Mouse (Mus musculus) embryonic facial prominence, embryonic 13.5 days (tissue): ENCODE data around the gene Dcp1b. TPM values are rescaled to one million over a fixed set of nuclear protein-coding genes. Genes with fewer than 3 reads are reported as not detected.

Source experiments
- ATAC-seq: fragments of 200-750 bp; cut with Nextera tagmentation; 2 replicates; pipeline ENCODE4 v1.8.0; 2017; ENCODE audit warnings: low read depth; ENCODE audit not compliant: insufficient number of reproducible peaks, insufficient read depth, low FRiP score, low TSS enrichment
- H3K27ac ChIP-seq: fragments of 300-500 bp; sonication (generic); 2 replicates; pipeline ENCODE4 v1.5.1; 2015; ENCODE audit warnings: moderate library complexity, mild to moderate bottlenecking, inconsistent platforms
- H3K27me3 ChIP-seq: fragments of 300-500 bp; sonication (generic); 2 replicates; pipeline ENCODE4 v1.6.1; 2015; ENCODE audit warnings: mild to moderate bottlenecking, inconsistent platforms
- H3K36me3 ChIP-seq: fragments of 300-500 bp; sonication (generic); 2 replicates; pipeline ENCODE4 v1.6.1; 2015; ENCODE audit warnings: mild to moderate bottlenecking, inconsistent platforms
- H3K4me1 ChIP-seq: fragments of 300-500 bp; sonication (generic); 2 replicates; pipeline ENCODE4 v1.6.1; 2015; ENCODE audit warnings: inconsistent platforms
- H3K4me2 ChIP-seq: fragments of 300-500 bp; sonication (generic); 2 replicates; pipeline ENCODE4 v1.6.1; 2015; ENCODE audit warnings: moderate library complexity, mild to moderate bottlenecking, inconsistent platforms
- H3K4me3 ChIP-seq: fragments of 300-500 bp; sonication (generic); 2 replicates; pipeline ENCODE4 v1.5.1; 2015; ENCODE audit warnings: mild to moderate bottlenecking, inconsistent platforms
- H3K9ac ChIP-seq: fragments of 300-500 bp; sonication (generic); 2 replicates; pipeline ENCODE4 v1.6.1; 2015; ENCODE audit warnings: mild to moderate bottlenecking, inconsistent platforms
- H3K9me3 ChIP-seq: fragments of 300-500 bp; sonication (generic); 2 replicates; pipeline ENCODE4 v1.6.1; 2016; ENCODE audit warnings: inconsistent platforms
- WGBS: fragments of 180-500 bp; shearing (Covaris S2); methylation state at CpG from one replicate; pipeline ENCODE4 v1.1.7; 2015; ENCODE audit warnings: mixed read lengths; 5-methylcytosine and 5-hydroxymethylcytosine counted together
- polyA plus RNA-seq: library from polyadenylated mRNA; unstranded; fragments of >200 nt; fragmentation: Nextera tagmentation; extraction: Ambion mirVana; gene quantifications from 2 replicates; pipeline ENCODE4 v1.2.1, GENCODE M21; 2015

Dcp1b gene
- polyA plus RNA-seq, 1 experiment from 2014 or later, result 9.6 TPM

GRCm38 (mm10) chr6:119174307-119175074 is 562 bp upstream of the Dcp1b start:
- Histone ChIP-seq H3K27me3 (no peaks in the 10 kb centered on the region), H3K9ac (peak overlapping the region; percentile 83; the same call in 1 of the 2 replicates), H3K4me1 (peaks cover 7% of the 10 kb centered on the region; the same call in 1 of the 2 replicates), H3K4me3 (peak overlapping the region; percentile 95), H3K36me3 (no peaks in the 10 kb centered on the region), H3K27ac (no peak overlapping the region; the same call in 1 of the 2 replicates), H3K9me3 (no peaks in the 10 kb centered on the region), H3K4me2 (peak overlapping the region; percentile 68)
- WGBS, result 50% methylated on average over 12 of the region's 12 CpGs
- ATAC-seq, result no peak

- Histone ChIP-seq H3K4me1 (peaks cover 7% of the 10 kb centered on the region; the same call in 1 of the 2 replicates), H3K9ac (no peak overlapping the region), H3K27me3 (no peaks in the 10 kb centered on the region), H3K27ac (no peak overlapping the region), H3K4me3 (peak overlapping the region; percentile 95), H3K9me3 (no peaks in the 10 kb centered on the region), H3K4me2 (peak overlapping the region; percentile 68), H3K36me3 (no peaks in the 10 kb centered on the region)
- 80% methylated on average over 7 of the region's 7 CpGs for WGBS
- ATAC-seq, result no peak
These were observed 1.1 kb downstream of the Dcp1b start for GRCm38 (mm10) chr6:119176103-119176502.

- no peak for ATAC-seq
- H3K4me1 ChIP-seq, result peaks cover 7% of the 10 kb centered on the region; the same call in 1 of the 2 replicates
- H3K9ac ChIP-seq, result no peak overlapping the region
- no peak overlapping the region for H3K4me2 ChIP-seq
- H3K27ac ChIP-seq, result no peak overlapping the region
- no peak overlapping the region for H3K4me3 ChIP-seq
- 81% methylated on average over 8 of the region's 8 CpGs for WGBS
- H3K27me3 ChIP-seq, result no peaks in the 10 kb centered on the region
- no peaks in the 10 kb centered on the region for H3K36me3 ChIP-seq
- no peaks in the 10 kb centered on the region for H3K9me3 ChIP-seq
These were observed 2.0 kb downstream of the Dcp1b start for GRCm38 (mm10) chr6:119177101-119177500.

- Histone ChIP-seq H3K4me2 (no peak overlapping the region), H3K27me3 (no peaks in the 10 kb centered on the region), H3K4me1 (peaks cover 4% of the 10 kb centered on the region), H3K36me3 (peaks cover 14% of the 10 kb centered on the region), H3K9me3 (no peaks in the 10 kb centered on the region), H3K9ac (no peak overlapping the region), H3K27ac (no peak overlapping the region), H3K4me3 (no peak overlapping the region)
- 96% methylated on average over 2 of the region's 2 CpGs for WGBS
- ATAC-seq, result no peak
These were observed 5.1 kb downstream of the Dcp1b start for GRCm38 (mm10) chr6:119180188-119180587.

- Histone ChIP-seq H3K36me3 (peaks cover 23% of the 10 kb centered on the region), H3K4me1 (no peaks in the 10 kb centered on the region; the same call in 1 of the 2 replicates), H3K27ac (no peak overlapping the region), H3K4me3 (no peak overlapping the region), H3K27me3 (no peaks in the 10 kb centered on the region), H3K4me2 (no peak overlapping the region), H3K9ac (no peak overlapping the region), H3K9me3 (no peaks in the 10 kb centered on the region)
- ATAC-seq, result no peak
- WGBS, result 87% methylated on average over 9 of the region's 9 CpGs
These were observed 7.2 kb downstream of the Dcp1b start for GRCm38 (mm10) chr6:119182211-119182610.

- no peaks in the 10 kb centered on the region for H3K27me3 ChIP-seq
- peaks cover 23% of the 10 kb centered on the region for H3K36me3 ChIP-seq
- H3K9ac ChIP-seq, result no peak overlapping the region
- no peak for ATAC-seq
- no peak overlapping the region for H3K4me3 ChIP-seq
- no peak overlapping the region for H3K27ac ChIP-seq
- no peaks in the 10 kb centered on the region; the same call in 1 of the 2 replicates for H3K4me1 ChIP-seq
- no peak overlapping the region for H3K4me2 ChIP-seq
- H3K9me3 ChIP-seq, result no peaks in the 10 kb centered on the region
- WGBS, result 51% methylated on average over 3 of the region's 3 CpGs
These were observed 8.7 kb downstream of the Dcp1b start for GRCm38 (mm10) chr6:119183781-119184180.

- Histone ChIP-seq H3K36me3 (peaks cover 38% of the 10 kb centered on the region), H3K9me3 (no peaks in the 10 kb centered on the region), H3K4me1 (no peaks in the 10 kb centered on the region; the same call in 1 of the 2 replicates), H3K9ac (no peak overlapping the region), H3K27ac (no peak overlapping the region), H3K4me3 (no peak overlapping the region), H3K27me3 (no peaks in the 10 kb centered on the region), H3K4me2 (no peak overlapping the region)
- 60% methylated on average over 8 of the region's 8 CpGs for WGBS
- no peak for ATAC-seq
These were observed 11.6 kb downstream of the Dcp1b start for GRCm38 (mm10) chr6:119186658-119187057.

GRCm38 (mm10) chr6:119187631-119188030 is 12.6 kb downstream of the Dcp1b start:
- H3K4me1 ChIP-seq, result no peaks in the 10 kb centered on the region; the same call in 1 of the 2 replicates
- no peak overlapping the region for H3K9ac ChIP-seq
- no peak overlapping the region for H3K4me3 ChIP-seq
- peaks cover 48% of the 10 kb centered on the region for H3K36me3 ChIP-seq
- no peaks in the 10 kb centered on the region for H3K27me3 ChIP-seq
- H3K27ac ChIP-seq, result no peak overlapping the region
- no peaks in the 10 kb centered on the region for H3K9me3 ChIP-seq
- WGBS, result 70% methylated on average over 6 of the region's 6 CpGs
- H3K4me2 ChIP-seq, result no peak overlapping the region
- no peak for ATAC-seq

GRCm38 (mm10) chr6:119191478-119191877 is 16.4 kb downstream of the Dcp1b start:
- Histone ChIP-seq H3K36me3 (peaks cover 50% of the 10 kb centered on the region), H3K4me3 (no peak overlapping the region), H3K27ac (no peak overlapping the region), H3K9me3 (no peaks in the 10 kb centered on the region), H3K4me1 (no peaks in the 10 kb centered on the region), H3K9ac (no peak overlapping the region), H3K27me3 (no peaks in the 10 kb centered on the region), H3K4me2 (no peak overlapping the region)
- 89% methylated on average over 4 of the region's 4 CpGs for WGBS
- ATAC-seq, result no peak

- no peak overlapping the region for H3K9ac ChIP-seq
- H3K4me3 ChIP-seq, result no peak overlapping the region
- H3K9me3 ChIP-seq, result no peaks in the 10 kb centered on the region
- H3K4me1 ChIP-seq, result peaks cover 3% of the 10 kb centered on the region
- no peaks in the 10 kb centered on the region for H3K27me3 ChIP-seq
- WGBS, result 86% methylated on average over 15 of the region's 15 CpGs
- no peak overlapping the region for H3K27ac ChIP-seq
- peaks cover 46% of the 10 kb centered on the region for H3K36me3 ChIP-seq
- no peak overlapping the region for H3K4me2 ChIP-seq
- ATAC-seq, result no peak
These were observed 18.6 kb downstream of the Dcp1b start for GRCm38 (mm10) chr6:119193571-119194154.

- H3K4me2 ChIP-seq, result no peak overlapping the region
- no peak overlapping the region for H3K4me3 ChIP-seq
- 43% methylated on average over 9 of the region's 9 CpGs for WGBS
- peaks cover 6% of the 10 kb centered on the region for H3K4me1 ChIP-seq
- no peak for ATAC-seq
- H3K9me3 ChIP-seq, result no peaks in the 10 kb centered on the region
- H3K9ac ChIP-seq, result no peak overlapping the region
- H3K36me3 ChIP-seq, result peaks cover 46% of the 10 kb centered on the region
- H3K27ac ChIP-seq, result no peak overlapping the region
- no peaks in the 10 kb centered on the region for H3K27me3 ChIP-seq
These were observed 19.1 kb downstream of the Dcp1b start for GRCm38 (mm10) chr6:119194161-119194560.

- Histone ChIP-seq H3K4me2 (no peak overlapping the region), H3K27me3 (no peaks in the 10 kb centered on the region), H3K27ac (no peak overlapping the region), H3K4me1 (peaks cover 11% of the 10 kb centered on the region), H3K9me3 (no peaks in the 10 kb centered on the region), H3K9ac (no peak overlapping the region), H3K4me3 (no peak overlapping the region), H3K36me3 (peaks cover 42% of the 10 kb centered on the region)
- WGBS, result 69% methylated on average over 7 of the region's 7 CpGs
- no peak for ATAC-seq
These were observed 19.5 kb downstream of the Dcp1b start for GRCm38 (mm10) chr6:119194601-119195000.
